Mouse (Mus musculus) heart, postnatal 0 days (tissue): ENCODE measurements around the gene Fam102a.

Experiments
- CTCF ChIP-seq: IDR thresholded peaks from 2 replicates; pipeline ENCODE4 v1.5.1; 2016; ENCODE audit warnings: antibody characterized with exemption, control low read depth, low read depth
- EP300 ChIP-seq: IDR thresholded peaks from 2 replicates; pipeline ENCODE4 v1.6.1; 2016; ENCODE audit warnings: antibody characterized with exemption, low read depth

DNA sequence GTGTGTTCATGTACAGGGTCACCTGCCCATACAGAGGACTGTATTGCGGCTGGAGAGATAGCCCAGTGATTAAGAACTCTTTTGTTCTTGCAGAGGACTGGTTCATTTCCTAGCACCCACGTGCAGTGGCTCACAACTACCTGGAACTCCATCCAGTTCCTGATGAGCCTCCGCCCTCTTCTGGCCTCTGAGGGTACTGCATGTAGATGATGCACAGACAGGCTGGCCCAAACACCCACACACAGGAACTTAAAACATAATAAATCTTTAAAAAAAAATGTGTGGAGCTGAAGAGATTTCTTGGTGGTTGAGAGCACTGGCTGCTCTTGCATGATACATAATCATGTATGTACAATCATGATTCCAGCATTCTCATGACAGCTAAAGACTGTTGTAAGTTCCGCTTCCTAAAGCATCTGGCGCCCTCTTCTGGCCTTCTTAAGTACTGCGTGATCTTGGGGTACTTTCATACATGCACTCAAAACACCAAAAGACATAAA is 48.0 kb upstream of the Fam102a start:
- no peak for TF ChIP-seq EP300
- peak; percentile 74 for TF ChIP-seq CTCF
